Mouse (Mus musculus) forebrain, embryonic 16.5 days (tissue): ENCODE data around the gene Spindoc. TPM values are rescaled to one million over a fixed set of nuclear protein-coding genes. Genes with fewer than 3 reads are reported as not detected.
"Not testable (repeated sequence)": the region's sequence is repeated elsewhere in the genome, so short reads cannot be mapped to it uniquely, and the experiment has no call there.

Source experiments
- ATAC-seq: fragments of 200-750 bp; cut with Nextera tagmentation; 2 replicates; pipeline ENCODE4 v1.8.0; 2017; ENCODE audit warnings: mild to moderate bottlenecking, moderate library complexity
- H3K27ac ChIP-seq: fragments of 300-500 bp; sonication (generic); 2 replicates; pipeline ENCODE4 v1.5.1; 2014; ENCODE audit warnings: low read length, control low read depth
- H3K27me3 ChIP-seq: fragments of 300-500 bp; sonication (generic); replicated peaks from 2 replicates; pipeline ENCODE4 v1.6.1; 2014; ENCODE audit warnings: low read length; ENCODE audit not compliant: control insufficient read depth, insufficient read depth
- H3K36me3 ChIP-seq: fragments of 300-500 bp; sonication (generic); 2 replicates; pipeline ENCODE4 v1.6.1; 2014; ENCODE audit not compliant: control insufficient read depth, insufficient read depth
- H3K4me1 ChIP-seq: fragments of 300-500 bp; sonication (generic); replicated peaks from 2 replicates; pipeline ENCODE4 v1.6.1; 2014; ENCODE audit warnings: low read length; ENCODE audit not compliant: control insufficient read depth, insufficient read depth
- H3K4me2 ChIP-seq: fragments of 300-500 bp; sonication (generic); 2 replicates; pipeline ENCODE4 v1.6.1; 2014; ENCODE audit warnings: mild to moderate bottlenecking, low read length, control low read depth
- H3K4me3 ChIP-seq: fragments of 300-500 bp; sonication (generic); replicated peaks from 2 replicates; pipeline ENCODE4 v1.5.1; 2014; ENCODE audit warnings: mild to moderate bottlenecking, low read length, control low read depth
- H3K9ac ChIP-seq: fragments of 300-500 bp; sonication (generic); replicated peaks from 2 replicates; pipeline ENCODE4 v1.6.1; 2014; ENCODE audit warnings: low read depth, low read length, control low read depth
- H3K9me3 ChIP-seq: fragments of 300-500 bp; sonication (generic); 2 replicates; pipeline ENCODE4 v1.6.1; 2016; ENCODE audit warnings: low read length; ENCODE audit not compliant: control insufficient read depth
- WGBS: fragments of 180-500 bp; shearing (Covaris S2); extraction: QIAGEN DNeasy Blood & Tissue Kit; methylation state at CpG from one replicate; pipeline ENCODE4 v1.1.7; 2014; 5-methylcytosine and 5-hydroxymethylcytosine counted together
- polyA plus RNA-seq: library from polyadenylated mRNA; unstranded; fragments of >200 nt; fragmentation: Nextera tagmentation; extraction: Ambion mirVana; gene quantifications from 2 replicates; pipeline ENCODE4 v1.2.1, GENCODE M21; 2015

Spindoc gene
- polyA plus RNA-seq, 1 experiment from 2014 or later, result 35.8 TPM

- H3K27me3 ChIP-seq, result peaks cover 3% of the 10 kb centered on the region; the same call in 1 of the 2 replicates
- H3K4me2 ChIP-seq, result no peak overlapping the region
- no peak overlapping the region for H3K9ac ChIP-seq
- no peak overlapping the region for H3K4me3 ChIP-seq
- no peak for ATAC-seq
- no peaks in the 10 kb centered on the region for H3K9me3 ChIP-seq
- H3K4me1 ChIP-seq, result no peaks in the 10 kb centered on the region
- no peaks in the 10 kb centered on the region for H3K36me3 ChIP-seq
- 62% methylated on average over 9 of the region's 9 CpGs for WGBS
- H3K27ac ChIP-seq, result no peak overlapping the region
Measured at GRCm38 (mm10) chr19:7404623-7405229, 21.9 kb upstream of the Spindoc start.

GRCm38 (mm10) chr19:7400635-7401034, 17.8 kb upstream of the Spindoc start:
- Histone ChIP-seq H3K4me3 (no peak overlapping the region), H3K9me3 (no peaks in the 10 kb centered on the region), H3K9ac (no peak overlapping the region), H3K27me3 (peaks cover 3% of the 10 kb centered on the region; the same call in 1 of the 2 replicates), H3K27ac (no peak overlapping the region), H3K4me1 (no peaks in the 10 kb centered on the region), H3K4me2 (no peak overlapping the region), H3K36me3 (no peaks in the 10 kb centered on the region)
- ATAC-seq, result no peak
- 75% methylated on average over 11 of the region's 11 CpGs for WGBS

DNA sequence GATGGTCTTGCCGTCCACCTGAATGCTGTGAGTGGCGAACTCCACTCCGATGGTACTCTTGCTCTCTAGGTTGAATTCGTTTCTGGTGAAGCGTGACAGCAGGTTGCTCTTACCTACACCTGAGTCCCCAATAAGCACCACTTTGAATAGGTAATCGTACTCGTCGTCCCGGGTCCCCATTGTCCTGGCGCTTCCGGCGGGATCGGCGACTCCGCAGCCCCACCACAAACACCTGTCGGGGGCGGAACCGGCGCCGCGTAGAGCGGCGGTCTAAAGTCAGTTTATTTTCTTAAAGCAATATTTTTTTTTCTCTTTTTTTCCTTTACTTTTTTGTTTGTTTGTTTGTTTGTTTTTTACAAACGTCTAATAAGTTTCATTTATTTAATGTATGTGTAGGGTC, 16.1 kb upstream of the Spindoc start:
- 33% methylated on average over 24 of the region's 24 CpGs for WGBS
- H3K36me3 ChIP-seq, H3K4me1 ChIP-seq, H3K9me3 ChIP-seq, H3K4me2 ChIP-seq, H3K4me3 ChIP-seq, H3K9ac ChIP-seq, ATAC-seq, H3K27me3 ChIP-seq, H3K27ac ChIP-seq: not testable (repeated sequence)

- H3K9me3 ChIP-seq, H3K4me3 ChIP-seq, H3K27ac ChIP-seq, ATAC-seq, H3K36me3 ChIP-seq, H3K4me1 ChIP-seq, H3K4me2 ChIP-seq, H3K27me3 ChIP-seq, H3K9ac ChIP-seq: not testable (repeated sequence)
- WGBS, result 78% methylated on average over 7 of the region's 10 CpGs
Measured at GRCm38 (mm10) chr19:7396867-7397826, 14.4 kb upstream of the Spindoc start.

DNA sequence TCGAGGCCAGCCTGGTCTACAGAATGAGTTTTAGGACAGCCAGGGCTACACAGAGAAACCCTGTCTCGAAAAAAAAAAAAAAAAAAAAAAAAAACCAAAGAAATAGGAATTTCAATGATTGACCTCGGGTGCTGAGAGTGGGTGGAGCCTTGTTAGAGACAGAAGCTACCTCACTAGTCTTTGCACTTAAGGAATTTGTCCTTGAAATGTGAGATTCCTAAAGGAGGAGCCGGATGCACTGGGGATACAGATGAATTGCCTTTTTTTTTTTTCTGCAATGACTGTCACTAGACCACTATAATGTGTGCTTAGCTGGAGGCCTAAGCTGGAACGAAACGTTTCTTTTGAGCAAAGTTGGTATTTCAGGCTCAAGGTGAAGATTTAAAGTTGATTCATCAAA, 5.7 kb upstream of the Spindoc start:
- no peak overlapping the region for H3K4me3 ChIP-seq
- WGBS, result 91% methylated on average over 6 of the region's 6 CpGs
- H3K9me3 ChIP-seq, result peaks cover 5% of the 10 kb centered on the region; the same call in 1 of the 2 replicates

DNA sequence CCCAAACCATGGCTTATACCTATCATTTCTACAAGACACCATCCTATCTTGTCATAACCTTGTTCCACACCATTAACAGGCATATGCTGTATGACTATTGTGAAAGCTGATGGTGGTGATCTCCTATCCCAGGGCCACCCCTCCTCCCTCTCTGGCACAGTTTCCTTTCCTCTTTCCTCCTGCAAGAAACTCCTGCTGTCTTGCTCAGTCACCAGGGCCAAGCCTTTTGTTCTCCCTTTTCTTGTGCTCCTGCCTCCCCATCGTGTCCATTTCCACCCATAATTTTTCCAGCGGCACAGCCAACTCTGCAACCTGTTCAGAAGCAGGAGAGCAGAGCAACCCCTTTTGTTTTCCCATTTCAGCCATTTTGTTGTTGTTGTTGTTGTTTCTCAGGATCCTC, 3.2 kb upstream of the Spindoc start:
- Histone ChIP-seq H3K9ac (no peak overlapping the region), H3K27me3 (no peaks in the 10 kb centered on the region), H3K36me3 (no peaks in the 10 kb centered on the region), H3K4me1 (peaks cover 19% of the 10 kb centered on the region), H3K27ac (no peak overlapping the region), H3K4me3 (no peak overlapping the region), H3K9me3 (peaks cover 5% of the 10 kb centered on the region; the same call in 1 of the 2 replicates), H3K4me2 (no peak overlapping the region)
- 27% methylated on average over 2 of the region's 2 CpGs for WGBS
- no peak for ATAC-seq

More for the DNA sequence above, 5.7 kb upstream of the Spindoc start:
- Histone ChIP-seq H3K4me2 (no peak overlapping the region), H3K9ac (no peak overlapping the region), H3K27me3 (no peaks in the 10 kb centered on the region), H3K4me1 (peaks cover 9% of the 10 kb centered on the region), H3K36me3 (no peaks in the 10 kb centered on the region), H3K27ac (no peak overlapping the region)
- no peak for ATAC-seq

DNA sequence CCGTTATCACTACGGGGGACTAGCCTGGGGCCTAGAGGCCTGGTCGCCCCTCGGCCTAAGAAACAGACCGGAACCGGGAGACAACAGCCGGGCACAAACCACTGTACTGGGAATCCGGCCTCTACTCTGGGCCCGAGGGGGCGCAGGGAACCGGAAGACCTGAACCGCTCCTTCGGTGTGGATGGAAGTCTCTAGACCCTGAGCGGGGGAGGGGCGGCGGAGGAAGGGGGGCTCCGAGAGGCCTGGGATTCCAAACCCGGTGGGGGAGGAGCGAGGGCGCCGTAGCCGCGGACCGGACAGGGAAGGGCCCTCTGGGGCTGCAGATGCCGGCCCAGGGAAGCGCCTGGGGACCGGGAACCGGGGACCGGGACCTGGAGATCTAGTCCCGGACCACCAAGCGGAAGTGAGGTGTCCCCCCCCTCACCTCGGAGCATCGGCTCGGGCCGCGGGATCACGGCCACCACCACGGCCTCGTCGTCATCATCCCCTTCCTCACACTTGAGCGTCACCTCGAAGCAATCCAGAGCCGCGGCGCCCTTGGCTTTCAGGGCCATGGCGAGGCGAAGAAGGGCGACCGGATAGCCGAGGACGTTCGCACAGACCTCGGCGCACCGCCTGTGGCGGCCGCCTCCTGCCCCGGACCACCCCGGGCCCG, 419 bp downstream of the Spindoc start:
- H3K27me3 ChIP-seq, result no peaks in the 10 kb centered on the region
- peak overlapping the region; percentile 64 for H3K4me2 ChIP-seq
- no peaks in the 10 kb centered on the region for H3K36me3 ChIP-seq
- H3K9ac ChIP-seq, result peak overlapping the region; percentile 93
- peak; percentile 37; the same call in 1 of the 2 replicates for ATAC-seq
- WGBS, result under 1% methylated on average over 58 of the region's 60 CpGs
- no peaks in the 10 kb centered on the region for H3K9me3 ChIP-seq
- peaks cover 33% of the 10 kb centered on the region for H3K4me1 ChIP-seq
- peak overlapping the region; percentile 96 for H3K27ac ChIP-seq
- H3K4me3 ChIP-seq, result peak overlapping the region; percentile 60

- peaks cover 33% of the 10 kb centered on the region for H3K4me1 ChIP-seq
Measured at GRCm38 (mm10) chr19:7381906-7382247, 917 bp downstream of the Spindoc start.

GRCm38 (mm10) chr19:7377639-7378038, 5.2 kb downstream of the Spindoc start:
- no peaks in the 10 kb centered on the region for H3K27me3 ChIP-seq
- no peak overlapping the region for H3K27ac ChIP-seq
- H3K4me1 ChIP-seq, result peaks cover 24% of the 10 kb centered on the region
- H3K36me3 ChIP-seq, result peaks cover 17% of the 10 kb centered on the region
- 84% methylated on average over 2 of the region's 2 CpGs for WGBS
- no peak for ATAC-seq
- H3K4me3 ChIP-seq, result no peak overlapping the region
- no peak overlapping the region for H3K9ac ChIP-seq
- no peak overlapping the region for H3K4me2 ChIP-seq
- no peaks in the 10 kb centered on the region for H3K9me3 ChIP-seq

More at GRCm38 (mm10) chr19:7381906-7382247, 917 bp downstream of the Spindoc start:
- ATAC-seq, result no peak
- Histone ChIP-seq H3K27ac (peak overlapping the region; percentile 96; the same call in 1 of the 2 replicates), H3K9ac (peak overlapping the region; percentile 93), H3K4me3 (peak overlapping the region; percentile 60), H3K9me3 (no peaks in the 10 kb centered on the region), H3K4me2 (peak overlapping the region; percentile 64), H3K27me3 (no peaks in the 10 kb centered on the region), H3K36me3 (no peaks in the 10 kb centered on the region)
- WGBS, result 3% methylated on average over 8 of the region's 8 CpGs
